Mouse (Mus musculus) MEL (cell line): ENCODE measurements around the gene Ltc4s.

Experiments
- CHD2 ChIP-seq: IDR thresholded peaks from 2 replicates; pipeline ENCODE4 v1.6.1; 2011; ENCODE audit warnings: low read length, improper control_type of control experiment
- CTCF ChIP-seq, 3 experiments: IDR thresholded peaks in 2 of 3; conservative IDR thresholded peaks in 1 of 3; 2 replicates each; pipeline ENCODE4 v1.5.1; 2011 to 2012; ENCODE audit warnings: low read length in 3 of 3, low read depth in 2 of 3, mild to moderate bottlenecking in 2 of 3, improper control_type of control experiment in 1 of 3, inconsistent platforms in 1 of 3, mixed read lengths in 1 of 3, moderate library complexity in 1 of 3; ENCODE audit not compliant: control insufficient read depth in 1 of 3, insufficient read depth in 1 of 3, poor library complexity in 1 of 3, severe bottlenecking in 1 of 3
- E2F4 ChIP-seq: IDR thresholded peaks from 2 replicates; pipeline ENCODE4 v1.6.1; 2011; ENCODE audit warnings: low read depth, low read length, improper control_type of control experiment, borderline replicate concordance
- EP300 ChIP-seq, 2 experiments: IDR thresholded peaks; 2 replicates each; pipeline ENCODE4 v1.6.1; 2011; ENCODE audit warnings: improper control_type of control experiment in 2 of 2, low read length in 2 of 2, low read depth in 1 of 2, mild to moderate bottlenecking in 1 of 2
- MEF2A ChIP-seq: IDR thresholded peaks from 2 replicates; pipeline ENCODE4 v1.6.1; 2014; ENCODE audit warnings: low read depth, mild to moderate bottlenecking, inconsistent platforms, low read length, improper control_type of control experiment; ENCODE audit not compliant: poor library complexity, insufficient replicate concordance, severe bottlenecking; ENCODE audit errors: extremely low read depth
- NELFE ChIP-seq: IDR thresholded peaks from 2 replicates; pipeline ENCODE4 v1.6.1; 2011; ENCODE audit warnings: low read depth, low read length, improper control_type of control experiment
- TAL1 ChIP-seq: IDR thresholded peaks from 2 replicates; pipeline ENCODE4 v1.6.1; 2012; ENCODE audit warnings: mild to moderate bottlenecking, inconsistent platforms, low read length, moderate library complexity, mixed read lengths
- ZC3H11A ChIP-seq: IDR thresholded peaks from 2 replicates; pipeline ENCODE4 v1.6.1; 2012; ENCODE audit warnings: low read depth, mild to moderate bottlenecking, inconsistent platforms, low read length, improper control_type of control experiment

- TF ChIP-seq NELFE (no peak), MEF2A (no peak), CHD2 (no peak), ZC3H11A (no peak), E2F4 (no peak), EP300 (IDR thresholded peaks at IDR 0.05; ENCODE audit: low read depth in 1 of 2, low read length in 2 of 2) (no peak), TAL1 (no peak), CTCF (IDR thresholded peaks at IDR 0.05 in 2 of 3, conservative IDR thresholded peaks at IDR 0.05 in 1 of 3; ENCODE audit: control insufficient read depth in 1 of 3, insufficient read depth in 1 of 3, low read depth in 2 of 3, low read length in 3 of 3, poor library complexity in 1 of 3, severe bottlenecking in 1 of 3) (no peak)
Observed at GRCm38 (mm10) chr11:50212848-50213758, 25.3 kb downstream of the Ltc4s start.
